Mouse (Mus musculus): ENCODE results near the gene Nr4a1.

Nr4a1 gene

DNA sequence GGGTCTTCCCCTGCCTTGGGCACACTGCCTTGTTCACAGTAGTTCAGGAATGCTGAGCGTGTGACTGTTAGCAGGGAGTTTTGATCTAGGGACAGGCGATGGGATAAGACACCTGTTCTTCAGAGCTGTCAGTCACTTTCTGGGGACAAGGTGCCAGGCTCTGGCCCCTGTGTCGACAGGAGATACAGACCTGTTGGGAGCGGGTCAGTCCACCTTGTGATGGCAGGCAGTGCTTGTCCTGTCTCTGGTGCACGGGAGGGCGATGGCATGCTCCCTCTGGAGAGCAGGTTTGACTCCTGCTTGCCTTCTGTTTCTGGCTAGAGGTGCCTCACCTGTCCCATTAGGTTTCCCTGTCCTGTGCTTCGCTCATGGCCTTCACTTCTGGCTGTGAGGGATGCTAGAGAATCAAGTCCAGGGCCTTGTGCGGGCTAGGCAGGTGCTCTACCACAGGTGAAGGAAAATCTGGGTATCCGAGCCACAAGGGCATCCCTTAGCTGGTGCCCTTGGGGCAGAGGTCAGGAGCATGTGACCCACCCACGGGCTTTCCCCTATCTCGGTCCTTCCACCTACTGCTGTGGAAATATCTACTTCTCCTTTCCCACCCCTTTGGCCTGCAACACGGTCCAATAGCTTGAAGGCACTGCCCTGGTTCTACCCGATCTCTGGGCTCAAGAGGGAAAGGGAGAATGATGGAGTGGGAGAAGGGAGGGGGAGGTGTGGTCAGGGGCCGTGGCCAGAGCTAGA, 2.6 kb downstream of the Nr4a1 start:
- DNase-seq (ENCODE audit: low read depth, low spot score): no peak

DNA sequence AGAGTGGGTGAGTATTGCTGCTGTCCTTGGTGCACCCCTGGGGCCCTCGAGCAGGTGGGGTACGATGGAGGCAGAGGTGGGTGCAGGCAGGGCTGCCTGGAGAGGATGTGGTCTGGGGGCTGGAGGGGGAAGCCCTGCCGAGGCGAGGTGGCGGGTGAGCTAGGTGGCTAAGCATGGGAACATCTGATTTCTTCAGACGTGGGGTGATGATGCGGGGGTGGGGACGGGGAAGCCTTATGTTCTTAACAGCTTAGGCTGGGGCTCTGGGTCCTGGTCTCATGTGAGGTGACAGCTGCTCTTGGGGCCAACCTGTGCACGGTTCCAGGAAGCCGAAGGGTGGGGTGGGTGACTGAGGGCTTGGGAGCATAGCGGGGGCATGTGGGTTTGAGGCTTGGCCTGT, 4.4 kb downstream of the Nr4a1 start:
- DNase-seq (ENCODE audit: low read depth, low spot score): no peak

DNA sequence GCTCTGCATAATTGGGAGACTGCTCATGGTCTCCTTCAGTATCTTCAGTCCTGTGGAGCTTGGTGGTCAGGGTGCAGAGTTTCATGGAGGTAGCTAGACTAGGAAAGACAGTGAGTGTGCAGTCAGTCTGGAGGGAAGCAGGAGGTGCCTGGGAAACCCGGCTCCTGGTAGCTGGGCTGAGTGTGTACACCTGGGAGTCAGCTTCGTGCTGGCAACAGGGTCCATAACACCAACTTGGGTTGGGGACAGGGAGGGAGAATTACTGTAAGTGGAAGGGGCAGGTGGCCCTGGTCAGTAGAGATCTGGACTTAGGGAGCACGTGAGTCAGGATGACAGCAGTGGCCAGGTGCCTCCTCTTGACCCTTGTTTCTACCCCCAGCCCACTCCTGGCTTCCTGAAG, 5.9 kb downstream of the Nr4a1 start:
- DNase-seq (ENCODE audit: low read depth, low spot score): no peak

DNA sequence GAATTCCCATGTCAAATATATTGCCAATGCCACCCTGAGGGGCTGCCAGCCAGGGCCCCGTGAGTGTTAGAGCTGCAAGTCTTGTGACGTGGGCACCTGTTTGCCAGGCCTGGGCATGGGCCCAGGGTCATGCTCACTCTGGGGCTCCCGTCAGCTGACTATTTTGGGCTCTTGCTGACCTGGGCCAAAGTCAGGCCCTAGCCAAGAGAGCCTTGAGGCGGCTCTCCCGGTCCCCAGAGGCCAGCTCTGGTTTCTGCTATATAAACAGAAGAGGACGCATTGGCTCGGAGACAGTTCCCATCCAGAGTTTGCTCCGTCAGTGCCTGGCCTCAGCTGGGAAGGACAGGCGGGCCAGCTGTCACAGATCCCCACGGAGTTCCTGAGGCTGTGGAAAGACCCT, 6.3 kb downstream of the Nr4a1 start:
- DNase-seq (ENCODE audit: low read depth, low spot score): no peak

DNA sequence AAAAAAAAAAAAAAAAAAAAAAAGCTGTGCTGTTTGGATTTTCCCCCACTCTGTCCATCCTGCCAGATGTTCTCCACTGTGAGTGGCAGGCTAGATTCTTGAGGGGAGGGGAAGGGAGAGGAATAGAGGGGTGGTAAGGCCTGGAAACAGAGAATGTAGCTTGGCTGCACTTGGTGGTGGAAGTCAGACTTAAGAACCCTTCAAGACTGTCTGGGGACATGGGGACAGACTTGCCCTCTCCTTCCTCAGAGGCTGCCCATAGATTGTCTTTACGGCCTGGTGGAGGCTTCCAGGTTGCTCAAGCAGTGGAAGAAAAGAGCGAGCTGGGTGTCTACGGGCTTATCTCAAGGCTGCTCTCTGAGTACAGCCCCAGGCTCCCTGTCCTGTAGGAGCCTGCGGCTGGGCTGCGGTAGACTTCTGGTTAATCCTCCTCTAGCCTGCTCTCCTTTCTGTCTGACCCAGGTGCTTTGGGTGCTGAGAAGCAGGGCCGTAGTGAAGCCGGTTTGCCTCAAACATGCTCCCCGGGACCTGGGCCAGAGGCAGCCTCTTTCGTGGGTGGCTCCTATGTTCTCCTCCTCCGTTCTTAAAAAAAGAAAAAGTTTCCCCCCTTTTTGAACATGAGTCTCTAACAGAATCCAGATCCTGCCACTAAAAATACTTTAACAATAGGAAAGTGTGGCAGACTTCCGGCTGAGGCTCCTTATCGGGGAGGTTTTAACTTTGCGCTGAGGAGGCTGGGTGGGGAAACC, 7.0 kb downstream of the Nr4a1 start:
- no peak for DNase-seq (ENCODE audit: low read depth, low spot score)

DNA sequence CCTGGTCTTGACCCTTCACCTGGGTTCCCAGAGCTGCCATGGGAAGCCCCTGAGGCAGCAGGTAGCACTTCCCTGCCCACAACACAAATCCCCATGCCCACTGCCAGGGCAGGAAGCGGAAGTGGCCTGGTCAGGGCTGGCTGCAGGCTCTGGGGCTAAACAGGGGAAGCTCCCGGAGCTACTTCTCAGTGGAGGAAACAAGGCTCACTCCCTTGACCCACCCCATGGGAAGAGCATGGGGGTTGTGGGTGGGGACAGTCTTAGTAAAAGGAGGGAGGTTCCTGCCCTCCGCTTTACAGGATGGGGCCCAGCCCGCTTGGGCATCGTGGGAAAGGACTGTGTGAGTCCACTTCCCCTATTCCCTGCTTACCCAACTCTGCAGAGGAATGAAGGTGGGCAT, 8.4 kb downstream of the Nr4a1 start:
- DNase-seq (ENCODE audit: low read depth, low spot score): no peak

DNA sequence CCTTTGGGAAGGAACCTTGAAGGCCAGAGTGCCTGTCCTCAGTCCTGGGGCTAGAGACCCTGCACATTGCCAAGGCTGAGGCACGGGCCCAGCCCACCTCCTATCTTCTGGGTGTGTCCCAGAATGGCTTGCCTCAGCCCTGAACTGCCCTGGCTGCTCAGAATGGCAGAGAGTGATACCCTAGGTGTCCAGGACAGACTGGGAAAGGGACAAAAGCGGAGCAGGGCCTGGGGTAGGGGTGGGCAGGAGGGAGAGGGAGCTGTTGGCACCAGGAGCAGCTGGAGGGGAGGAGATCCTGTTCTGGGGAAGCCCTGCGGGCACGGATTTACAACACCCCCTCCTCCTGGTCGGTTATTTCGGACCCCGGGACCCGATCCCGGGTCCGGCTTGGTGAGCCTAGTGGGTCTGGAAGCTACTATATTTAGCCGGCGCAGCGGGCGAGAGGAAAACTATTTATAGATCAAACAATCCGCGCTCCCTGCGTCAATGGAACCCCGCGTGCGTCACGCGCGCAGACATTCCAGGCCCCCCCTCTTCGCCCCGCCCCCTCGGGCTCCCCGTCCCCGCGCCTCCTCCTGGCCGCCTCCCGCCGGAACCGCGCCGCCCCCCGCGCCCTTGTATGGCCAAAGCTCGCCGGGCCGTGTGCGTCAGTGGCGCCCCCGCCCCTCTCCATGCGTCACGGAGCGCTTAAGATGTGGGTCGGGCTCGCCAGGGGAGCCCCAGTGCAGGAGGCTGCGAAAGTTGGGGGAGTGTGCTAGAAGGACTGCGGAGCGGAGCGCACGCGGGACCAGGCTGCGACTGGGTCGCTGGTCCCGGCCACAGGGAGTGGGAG, 12.3 kb downstream of the Nr4a1 start:
- peak; percentile 37 for DNase-seq (ENCODE audit: low read depth, low spot score)

DNA sequence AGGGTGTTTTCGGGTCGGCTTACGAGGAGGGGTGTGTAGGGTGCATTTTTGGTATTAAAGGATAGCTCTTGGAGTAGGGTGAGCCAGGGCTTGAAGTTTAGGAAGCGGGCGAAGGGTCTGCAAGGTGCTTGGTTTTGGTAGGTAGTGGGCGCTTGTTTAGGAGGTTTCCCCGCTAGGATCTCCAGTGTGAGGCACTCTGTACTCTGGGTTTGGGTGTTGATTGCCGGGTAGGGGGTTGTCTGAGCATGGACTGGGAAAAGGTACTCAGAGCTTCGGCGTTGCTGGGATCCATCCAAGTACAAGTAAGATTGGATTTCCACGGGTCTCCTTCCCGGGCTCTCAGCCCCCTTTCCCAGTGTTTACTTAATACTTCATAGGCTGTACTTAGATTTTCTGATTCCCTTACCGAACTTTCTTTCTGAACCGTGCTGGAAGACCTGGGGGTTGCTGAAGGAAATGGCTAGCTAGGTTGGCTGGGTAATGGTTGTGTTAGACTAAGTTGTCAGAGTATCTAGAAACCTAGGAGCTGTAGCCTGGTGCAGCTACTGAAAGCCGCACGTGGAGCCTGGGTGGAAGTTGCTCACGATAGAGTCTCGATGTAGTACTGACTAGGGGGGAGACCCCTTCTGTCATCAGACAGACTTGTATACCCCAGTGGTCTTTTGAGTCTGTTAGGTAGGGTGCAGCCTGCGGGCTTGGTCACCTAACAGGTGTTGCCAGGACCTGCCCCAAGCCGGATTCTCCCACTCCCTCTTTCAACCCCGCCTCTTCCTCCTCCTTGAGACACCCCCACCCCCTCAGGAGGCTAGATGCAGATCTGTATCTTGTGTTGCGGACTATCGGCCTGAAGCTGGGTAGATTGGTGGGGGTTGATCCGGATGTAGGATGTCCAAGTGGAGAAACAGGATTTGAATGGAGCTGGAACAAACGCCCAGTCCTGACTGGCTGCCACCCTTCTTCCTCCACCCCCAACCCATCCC, 13.3 kb downstream of the Nr4a1 start:
- DNase-seq (ENCODE audit: low read depth, low spot score): no peak

DNA sequence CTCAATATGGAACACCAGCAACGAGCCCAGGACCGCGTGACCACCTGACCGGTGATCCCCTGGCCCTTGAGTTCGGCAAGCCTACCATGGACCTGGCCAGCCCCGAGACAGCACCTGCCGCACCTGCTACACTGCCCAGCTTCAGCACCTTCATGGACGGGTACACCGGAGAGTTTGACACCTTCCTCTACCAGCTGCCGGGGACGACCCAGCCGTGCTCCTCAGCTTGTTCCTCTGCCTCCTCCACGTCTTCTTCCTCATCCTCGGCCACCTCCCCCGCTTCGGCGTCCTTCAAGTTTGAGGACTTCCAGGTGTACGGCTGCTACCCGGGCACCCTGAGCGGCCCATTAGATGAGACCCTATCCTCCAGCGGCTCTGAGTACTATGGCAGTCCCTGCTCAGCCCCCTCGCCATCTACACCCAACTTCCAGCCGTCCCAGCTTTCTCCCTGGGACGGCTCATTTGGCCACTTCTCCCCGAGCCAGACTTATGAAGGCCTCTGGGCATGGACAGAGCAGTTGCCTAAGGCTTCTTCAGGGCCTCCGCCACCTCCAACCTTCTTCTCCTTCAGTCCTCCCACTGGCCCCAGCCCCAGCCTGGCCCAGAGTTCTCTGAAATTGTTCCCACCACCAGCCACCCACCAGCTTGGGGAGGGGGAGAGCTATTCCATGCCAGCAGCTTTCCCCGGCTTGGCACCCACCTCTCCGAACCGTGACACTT, 16.2 kb downstream of the Nr4a1 start:
- no peak for DNase-seq (ENCODE audit: low read depth, low spot score)

DNA sequence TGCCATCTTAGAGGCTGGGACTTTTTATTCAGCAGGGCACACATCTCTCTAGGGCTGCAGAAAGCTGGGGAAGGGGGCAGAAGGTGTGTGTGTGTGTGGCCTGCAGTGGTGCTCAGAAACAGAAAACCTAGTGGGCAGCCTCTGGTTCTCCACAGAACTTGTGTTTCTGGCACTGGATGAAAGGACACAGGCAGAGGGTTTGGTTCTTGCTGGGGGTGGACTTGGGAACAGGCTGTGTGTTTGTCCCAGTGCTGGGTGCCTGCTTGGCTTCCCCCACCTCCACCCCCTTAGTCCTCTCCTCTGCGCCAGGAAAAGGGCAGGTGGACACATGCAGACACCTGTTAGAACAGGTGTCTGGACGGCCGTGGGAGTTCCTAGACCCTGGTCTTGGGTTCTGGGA, 17.0 kb downstream of the Nr4a1 start:
- DNase-seq (ENCODE audit: low read depth, low spot score): no peak

DNA sequence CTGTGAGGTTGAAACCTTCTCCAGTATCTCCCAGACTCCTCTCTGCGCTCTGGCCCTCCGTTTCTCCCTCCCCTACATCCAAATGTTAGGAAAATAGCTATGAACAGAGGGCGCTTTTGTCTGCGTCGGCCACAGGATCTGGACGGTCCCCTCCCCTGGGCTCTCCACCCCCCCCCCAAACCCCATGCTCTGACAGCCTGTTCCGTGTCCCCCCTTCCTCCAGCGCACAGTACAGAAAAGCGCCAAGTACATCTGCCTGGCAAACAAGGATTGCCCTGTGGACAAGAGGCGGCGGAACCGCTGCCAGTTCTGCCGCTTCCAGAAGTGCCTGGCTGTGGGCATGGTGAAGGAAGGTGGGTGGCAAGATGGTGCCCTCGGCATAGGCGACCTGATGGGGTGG, 17.4 kb downstream of the Nr4a1 start:
- no peak for DNase-seq (ENCODE audit: low read depth, low spot score)

DNA sequence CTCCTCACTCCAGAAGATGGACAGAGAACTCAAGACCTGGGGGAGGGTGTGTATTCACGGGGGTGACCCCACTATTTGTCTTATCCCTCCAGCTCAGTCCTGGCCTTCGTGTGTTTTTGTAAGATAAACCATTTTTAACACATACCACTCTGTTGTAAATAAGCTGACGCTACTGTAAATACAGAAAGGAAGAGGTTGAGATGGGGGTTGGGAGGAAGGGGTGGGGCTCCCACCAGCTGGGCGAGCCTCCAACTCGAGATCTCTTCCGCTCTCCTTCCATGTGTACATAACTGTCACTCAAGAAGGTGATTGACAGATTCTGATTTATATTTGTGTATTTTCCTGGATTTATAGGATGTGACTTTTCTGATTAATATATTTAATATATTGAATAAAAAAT, 20.3 kb downstream of the Nr4a1 start:
- no peak for DNase-seq (ENCODE audit: low read depth, low spot score)

DNA sequence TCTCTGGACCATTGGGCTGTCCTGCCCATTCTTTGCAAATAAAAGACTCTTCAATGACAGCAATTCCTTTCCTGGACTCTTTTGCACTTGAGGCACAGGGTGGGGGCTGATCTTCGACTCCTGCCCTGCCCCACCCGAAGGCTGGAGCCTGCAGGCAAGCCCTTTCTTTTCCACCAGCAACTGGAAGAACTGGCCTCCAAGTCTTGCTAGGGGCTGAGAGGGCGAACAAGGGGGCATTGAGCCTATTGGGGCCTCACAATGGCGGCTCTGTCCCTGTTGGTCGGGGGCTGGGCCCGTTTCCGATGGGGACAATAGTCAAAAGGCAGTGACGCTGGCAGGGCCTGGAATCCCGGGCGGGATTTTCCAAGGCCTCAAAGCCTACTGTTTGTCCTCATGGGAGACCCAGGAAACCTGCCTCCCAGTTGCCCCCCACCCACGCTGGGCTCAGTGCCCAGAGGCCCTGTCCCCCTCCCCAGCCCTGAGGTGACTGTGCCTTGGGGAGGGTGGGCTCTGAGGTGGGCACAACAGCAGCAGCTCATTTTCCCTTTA, 23.4 kb downstream of the Nr4a1 start:
- DNase-seq (ENCODE audit: low read depth, low spot score): no peak

DNA sequence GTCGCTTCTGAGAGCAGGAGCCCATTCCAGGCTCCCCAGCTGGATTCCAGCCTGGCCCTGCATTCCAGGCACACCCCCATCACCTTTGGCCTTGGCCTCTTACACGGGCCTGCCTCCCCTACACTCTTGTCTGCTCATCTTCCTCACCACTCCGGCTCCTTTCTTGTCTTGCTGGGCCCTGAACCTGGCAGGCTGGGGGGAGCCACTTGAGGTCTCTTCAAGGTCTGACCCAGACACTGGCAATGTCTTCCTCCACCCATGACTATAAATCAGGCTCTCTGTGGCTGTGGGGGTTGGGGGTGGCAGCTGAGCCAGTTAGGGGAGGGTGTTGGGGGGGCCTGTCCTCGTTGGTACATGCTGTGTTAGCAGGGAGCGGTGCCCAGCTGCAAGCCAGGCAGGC, 24.5 kb downstream of the Nr4a1 start:
- no peak for DNase-seq (ENCODE audit: low read depth, low spot score)

DNA sequence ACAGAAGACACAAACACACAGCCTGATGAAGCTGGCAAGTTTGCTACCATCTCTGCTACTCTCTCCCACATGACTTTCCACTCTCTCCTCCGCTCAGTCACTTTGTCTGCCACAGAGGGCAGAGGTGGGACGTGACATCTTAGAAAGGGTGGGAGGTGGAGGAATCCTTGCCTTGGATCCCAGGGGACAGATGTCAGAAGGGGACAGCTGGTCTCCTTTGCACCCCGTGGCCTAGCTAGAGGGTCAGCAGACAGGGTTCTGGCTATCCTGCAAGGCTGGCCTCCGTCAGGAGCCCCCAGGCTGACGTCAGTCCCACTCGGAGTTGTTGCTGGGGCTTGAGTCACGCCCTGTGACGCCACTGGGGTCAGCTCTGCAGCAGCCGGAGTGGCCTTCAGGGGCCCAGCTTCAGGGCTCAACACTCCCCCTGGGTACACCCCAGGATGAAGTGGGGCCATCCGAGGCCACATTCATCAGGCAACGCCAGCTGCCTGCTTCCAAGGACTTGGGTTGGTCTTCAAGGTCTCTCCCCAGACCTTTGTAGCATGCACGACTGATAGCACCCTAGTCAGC, 25.4 kb downstream of the Nr4a1 start:
- no peak for DNase-seq (ENCODE audit: low read depth, low spot score)

DNA sequence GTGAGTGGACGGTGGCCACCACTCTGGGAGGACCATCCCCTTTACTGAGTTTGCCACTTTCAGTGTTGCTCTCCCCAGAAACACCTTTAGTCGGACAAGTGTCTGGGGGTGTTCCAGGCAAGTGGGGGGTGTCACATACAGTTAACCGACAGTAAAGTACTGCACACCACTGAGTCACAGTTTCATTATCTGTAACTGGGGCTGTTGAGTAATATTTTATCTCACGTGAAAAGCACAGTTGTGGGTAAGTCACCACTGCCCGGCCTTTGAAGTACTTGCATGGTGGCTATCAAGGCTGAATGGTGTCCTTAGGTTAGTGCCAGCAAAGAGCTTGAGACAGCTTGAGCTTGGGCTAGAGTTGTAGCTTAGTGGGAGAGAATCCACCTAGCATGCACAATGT, 28.4 kb downstream of the Nr4a1 start:
- DNase-seq (ENCODE audit: low read depth, low spot score): no peak

DNA sequence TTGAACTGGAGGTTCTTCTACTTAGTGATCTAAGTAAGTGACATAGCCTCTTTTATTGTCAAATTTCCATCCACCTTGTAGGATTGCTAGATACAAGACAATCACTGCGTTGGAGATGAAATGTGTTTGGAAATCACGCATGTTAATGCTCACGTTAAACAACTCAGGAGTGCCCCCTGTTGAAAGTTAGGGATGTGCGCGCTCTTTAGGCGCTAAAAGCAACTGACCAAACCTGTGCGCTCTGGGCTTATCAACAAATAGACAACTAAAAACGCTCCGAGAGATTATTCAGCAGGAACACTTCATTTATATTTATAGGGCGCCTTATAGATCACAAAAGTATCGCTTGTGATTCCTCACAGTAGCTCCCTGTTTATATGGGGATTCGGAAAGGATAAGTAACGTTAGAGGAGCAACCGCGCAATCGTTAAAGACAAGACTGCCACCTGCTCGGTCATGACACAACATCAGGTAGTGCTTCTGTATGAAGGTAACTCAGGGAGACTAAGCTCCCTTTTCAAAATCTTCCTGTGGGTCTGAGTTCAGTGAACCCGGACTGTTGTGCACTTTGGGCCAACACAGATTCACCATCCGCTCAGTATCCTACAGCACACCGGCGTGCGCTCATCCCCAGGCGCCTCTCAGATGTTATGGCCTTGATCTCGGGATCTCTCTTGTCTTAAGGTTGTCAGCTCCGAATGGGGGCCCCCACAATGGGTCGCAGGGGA, 29.3 kb downstream of the Nr4a1 start:
- DNase-seq (ENCODE audit: low read depth, low spot score): peak; percentile 67

DNA sequence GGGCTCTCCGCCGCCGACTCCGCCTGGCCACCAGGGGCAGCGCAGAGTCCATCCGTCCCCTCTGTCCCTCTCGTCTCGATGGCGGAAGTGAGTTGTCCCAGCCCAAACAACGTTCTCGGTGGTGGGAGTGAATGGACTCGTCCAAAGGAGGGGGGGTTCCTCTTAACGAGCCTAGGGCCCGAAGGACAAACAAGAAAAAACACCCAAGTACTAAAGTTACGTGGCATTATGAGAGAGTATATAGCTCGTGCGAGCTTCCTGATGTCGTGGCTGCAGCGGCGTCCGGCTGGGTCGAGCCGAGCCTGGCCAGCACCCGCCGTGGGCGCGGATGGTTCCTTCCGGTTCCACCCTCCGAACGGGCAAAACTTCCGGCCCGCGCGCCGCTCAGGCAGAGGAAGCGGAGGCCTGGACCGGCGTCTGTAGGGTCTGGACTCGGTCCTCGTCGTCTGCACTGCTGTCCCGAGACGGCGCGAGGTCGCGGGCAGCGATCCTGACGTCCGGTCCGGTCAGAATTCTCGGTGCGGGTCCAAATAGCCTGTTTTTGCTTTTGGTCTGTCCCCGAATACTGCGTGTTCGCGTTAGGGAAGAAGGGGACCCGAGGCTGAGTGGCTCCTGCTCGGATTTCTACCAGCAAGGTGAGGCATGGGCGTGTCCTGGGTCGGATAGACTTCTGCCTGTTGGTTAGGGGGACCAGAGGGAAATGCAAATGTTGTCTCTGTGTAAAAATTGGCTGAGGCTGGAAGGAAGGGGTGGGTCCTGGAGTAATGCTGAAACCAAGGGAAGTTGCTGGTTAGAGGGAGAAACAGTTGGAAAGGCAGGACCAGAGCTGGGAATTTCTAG, 30.1 kb downstream of the Nr4a1 start, which contains the start of gene Atg101:
Gene Atg101, plus strand, starts transcription at position 362 of the 840 bp plus-strand sequence.
- DNase-seq (ENCODE audit: low read depth, low spot score): peak; percentile 78

Measured in brain, embryonic 18.5 days (tissue).